Mouse (Mus musculus) limb, embryonic 15.5 days (tissue): Measurements from ENCODE around the gene Sh2d4b. TPM values are rescaled to one million over a fixed set of nuclear protein-coding genes. Genes with fewer than 3 reads are reported as not detected.

Experiments
- ATAC-seq: fragments of 200-750 bp; cut with Nextera tagmentation; 2 replicates; pipeline ENCODE4 v1.8.0; 2017; ENCODE audit warnings: low read depth, moderate TSS enrichment; ENCODE audit not compliant: insufficient number of reproducible peaks, low FRiP score, low TSS enrichment
- H3K27ac ChIP-seq: fragments of 300-500 bp; sonication (generic); 2 replicates; pipeline ENCODE4 v1.5.1; 2015; ENCODE audit warnings: moderate library complexity, mild to moderate bottlenecking, inconsistent platforms
- H3K27me3 ChIP-seq: fragments of 300-500 bp; sonication (generic); 2 replicates; pipeline ENCODE4 v1.6.1; 2015; ENCODE audit warnings: inconsistent platforms
- H3K36me3 ChIP-seq: fragments of 300-500 bp; sonication (generic); 2 replicates; pipeline ENCODE4 v1.6.1; 2015; ENCODE audit warnings: inconsistent platforms
- H3K4me1 ChIP-seq: fragments of 300-500 bp; sonication (generic); 2 replicates; pipeline ENCODE4 v1.6.1; 2015; ENCODE audit warnings: inconsistent platforms
- H3K4me2 ChIP-seq: fragments of 300-500 bp; sonication (generic); 2 replicates; pipeline ENCODE4 v1.6.1; 2015; ENCODE audit warnings: mild to moderate bottlenecking, inconsistent platforms
- H3K4me3 ChIP-seq: fragments of 300-500 bp; sonication (generic); 2 replicates; pipeline ENCODE4 v1.5.1; 2015; ENCODE audit warnings: mild to moderate bottlenecking, inconsistent platforms
- H3K9ac ChIP-seq: fragments of 300-500 bp; sonication (generic); 2 replicates; pipeline ENCODE4 v1.6.1; 2015; ENCODE audit warnings: inconsistent platforms
- H3K9me3 ChIP-seq: fragments of 300-500 bp; sonication (generic); 2 replicates; pipeline ENCODE4 v1.6.1; 2016; ENCODE audit warnings: inconsistent platforms
- WGBS: fragments of 180-500 bp; shearing (Covaris S2); methylation state at CpG from one replicate; pipeline ENCODE4 v1.1.7; 2015; 5-methylcytosine and 5-hydroxymethylcytosine counted together
- polyA plus RNA-seq: library from polyadenylated mRNA; unstranded; fragments of >200 nt; fragmentation: Nextera tagmentation; extraction: Ambion mirVana; gene quantifications from 2 replicates; pipeline ENCODE4 v1.2.1, GENCODE M21; 2015

Gene Sh2d4b
- polyA plus RNA-seq, 1 experiment from 2014 or later: 0.79 TPM

- no peak overlapping the region for H3K4me3 ChIP-seq
- H3K27ac ChIP-seq: no peak overlapping the region
- ATAC-seq: no peak
- WGBS: 35% methylated on average over 10 of the region's 10 CpGs
- no peaks in the 10 kb centered on the region for H3K27me3 ChIP-seq
- no peaks in the 10 kb centered on the region for H3K9me3 ChIP-seq
- H3K9ac ChIP-seq: no peak overlapping the region
- H3K4me1 ChIP-seq: peaks cover 13% of the 10 kb centered on the region
- H3K36me3 ChIP-seq: no peaks in the 10 kb centered on the region; the same call in 1 of the 2 replicates
- H3K4me2 ChIP-seq: no peak overlapping the region
Measured at GRCm38 (mm10) chr14:40924378-40925113, 31.5 kb upstream of the Sh2d4b start.

- Histone ChIP-seq H3K4me1 (peaks cover 13% of the 10 kb centered on the region), H3K27ac (no peak overlapping the region), H3K9ac (no peak overlapping the region), H3K4me2 (no peak overlapping the region), H3K27me3 (no peaks in the 10 kb centered on the region), H3K4me3 (no peak overlapping the region), H3K9me3 (no peaks in the 10 kb centered on the region), H3K36me3 (peaks cover 6% of the 10 kb centered on the region; the same call in 1 of the 2 replicates)
- no peak for ATAC-seq
- whole genome bisulfite sequencing: 91% methylated on average over 1 of the region's 1 CpGs
Measured at GRCm38 (mm10) chr14:40921241-40921640, 28.2 kb upstream of the Sh2d4b start.

- no peak for ATAC-seq
- H3K4me2 ChIP-seq: no peak overlapping the region
- peaks cover 15% of the 10 kb centered on the region; the same call in 1 of the 2 replicates for H3K36me3 ChIP-seq
- H3K27ac ChIP-seq: no peak overlapping the region
- no peaks in the 10 kb centered on the region for H3K27me3 ChIP-seq
- WGBS: 84% methylated on average over 7 of the region's 7 CpGs
- no peaks in the 10 kb centered on the region for H3K9me3 ChIP-seq
- peaks cover 13% of the 10 kb centered on the region for H3K4me1 ChIP-seq
- no peak overlapping the region for H3K9ac ChIP-seq
- no peak overlapping the region for H3K4me3 ChIP-seq
Measured at GRCm38 (mm10) chr14:40919521-40919920, 26.5 kb upstream of the Sh2d4b start.

GRCm38 (mm10) chr14:40918477-40918876 is 25.4 kb upstream of the Sh2d4b start:
- H3K9me3 ChIP-seq: no peaks in the 10 kb centered on the region
- H3K9ac ChIP-seq: no peak overlapping the region
- no peak overlapping the region for H3K27ac ChIP-seq
- no peaks in the 10 kb centered on the region for H3K27me3 ChIP-seq
- H3K4me1 ChIP-seq: peaks cover 8% of the 10 kb centered on the region; the same call in 1 of the 2 replicates
- 80% methylated on average over 5 of the region's 7 CpGs for WGBS
- no peak for ATAC-seq
- no peak overlapping the region for H3K4me3 ChIP-seq
- peaks cover 22% of the 10 kb centered on the region for H3K36me3 ChIP-seq
- H3K4me2 ChIP-seq: no peak overlapping the region

- no peak overlapping the region for H3K9ac ChIP-seq
- 0% methylated on average over 1 of the region's 1 CpGs for WGBS
Measured at GRCm38 (mm10) chr14:40917632-40918031, 24.6 kb upstream of the Sh2d4b start.

GRCm38 (mm10) chr14:40916667-40917066 is 23.6 kb upstream of the Sh2d4b start:
- Histone ChIP-seq H3K27me3 (no peaks in the 10 kb centered on the region), H3K27ac (no peak overlapping the region), H3K9me3 (no peaks in the 10 kb centered on the region), H3K9ac (no peak overlapping the region), H3K4me3 (no peak overlapping the region), H3K36me3 (peaks cover 34% of the 10 kb centered on the region), H3K4me2 (no peak overlapping the region), H3K4me1 (peaks cover 8% of the 10 kb centered on the region; the same call in 1 of the 2 replicates)
- ATAC-seq: no peak
- 91% methylated on average over 15 of the region's 15 CpGs for WGBS

More at GRCm38 (mm10) chr14:40917632-40918031, 24.6 kb upstream of the Sh2d4b start:
- Histone ChIP-seq H3K4me1 (peaks cover 8% of the 10 kb centered on the region; the same call in 1 of the 2 replicates), H3K36me3 (peaks cover 30% of the 10 kb centered on the region), H3K4me3 (no peak overlapping the region), H3K9me3 (no peaks in the 10 kb centered on the region), H3K27ac (no peak overlapping the region), H3K27me3 (no peaks in the 10 kb centered on the region), H3K4me2 (no peak overlapping the region)
- no peak for ATAC-seq

GRCm38 (mm10) chr14:40915838-40916237 is 22.8 kb upstream of the Sh2d4b start:
- peaks cover 42% of the 10 kb centered on the region for H3K36me3 ChIP-seq

GRCm38 (mm10) chr14:40914701-40915100 is 21.6 kb upstream of the Sh2d4b start:
- H3K4me2 ChIP-seq: no peak overlapping the region
- peaks cover 8% of the 10 kb centered on the region; the same call in 1 of the 2 replicates for H3K4me1 ChIP-seq
- ATAC-seq: no peak
- no peak overlapping the region for H3K9ac ChIP-seq
- no peak overlapping the region for H3K4me3 ChIP-seq
- peaks cover 54% of the 10 kb centered on the region for H3K36me3 ChIP-seq
- H3K27ac ChIP-seq: peak overlapping the region; percentile 38; the same call in 1 of the 2 replicates
- no peaks in the 10 kb centered on the region for H3K9me3 ChIP-seq
- H3K27me3 ChIP-seq: no peaks in the 10 kb centered on the region
- WGBS: 52% methylated on average over 3 of the region's 3 CpGs

More at GRCm38 (mm10) chr14:40915838-40916237, 22.8 kb upstream of the Sh2d4b start:
- H3K27me3 ChIP-seq: no peaks in the 10 kb centered on the region
- no peak overlapping the region for H3K4me2 ChIP-seq
- 89% methylated on average over 8 of the region's 8 CpGs for WGBS
- no peaks in the 10 kb centered on the region for H3K9me3 ChIP-seq
- H3K4me1 ChIP-seq: peaks cover 8% of the 10 kb centered on the region; the same call in 1 of the 2 replicates
- ATAC-seq: no peak
- no peak overlapping the region for H3K27ac ChIP-seq
- no peak overlapping the region for H3K9ac ChIP-seq
- no peak overlapping the region for H3K4me3 ChIP-seq

- Histone ChIP-seq H3K27ac (no peak overlapping the region; the same call in 1 of the 2 replicates), H3K9me3 (no peaks in the 10 kb centered on the region), H3K27me3 (no peaks in the 10 kb centered on the region), H3K4me1 (peaks cover 8% of the 10 kb centered on the region; the same call in 1 of the 2 replicates), H3K4me3 (no peak overlapping the region), H3K9ac (no peak overlapping the region), H3K4me2 (no peak overlapping the region), H3K36me3 (peaks cover 64% of the 10 kb centered on the region)
- 56% methylated on average over 6 of the region's 6 CpGs for WGBS
- ATAC-seq: no peak
Measured at GRCm38 (mm10) chr14:40913709-40914108, 20.6 kb upstream of the Sh2d4b start.

GRCm38 (mm10) chr14:40911529-40911928 is 18.5 kb upstream of the Sh2d4b start:
- H3K9me3 ChIP-seq: no peaks in the 10 kb centered on the region
- no peak overlapping the region for H3K4me3 ChIP-seq
- H3K4me2 ChIP-seq: no peak overlapping the region
- H3K27ac ChIP-seq: no peak overlapping the region
- no peaks in the 10 kb centered on the region for H3K27me3 ChIP-seq
- H3K4me1 ChIP-seq: peaks cover 3% of the 10 kb centered on the region; the same call in 1 of the 2 replicates
- no peak for ATAC-seq
- peaks cover 79% of the 10 kb centered on the region for H3K36me3 ChIP-seq
- no peak overlapping the region for H3K9ac ChIP-seq

- Histone ChIP-seq H3K4me2 (no peak overlapping the region), H3K36me3 (peaks cover 74% of the 10 kb centered on the region), H3K4me1 (no peaks in the 10 kb centered on the region; the same call in 1 of the 2 replicates), H3K27ac (no peak overlapping the region), H3K4me3 (no peak overlapping the region), H3K9ac (no peak overlapping the region), H3K9me3 (no peaks in the 10 kb centered on the region), H3K27me3 (no peaks in the 10 kb centered on the region)
- 88% methylated on average over 9 of the region's 9 CpGs for WGBS
- ATAC-seq: no peak
Measured at GRCm38 (mm10) chr14:40908763-40909162, 15.7 kb upstream of the Sh2d4b start.

GRCm38 (mm10) chr14:40906770-40907169 is 13.7 kb upstream of the Sh2d4b start:
- Histone ChIP-seq H3K9ac (no peak overlapping the region), H3K36me3 (peaks cover 61% of the 10 kb centered on the region), H3K27ac (no peak overlapping the region), H3K9me3 (no peaks in the 10 kb centered on the region), H3K4me3 (no peak overlapping the region), H3K27me3 (no peaks in the 10 kb centered on the region), H3K4me1 (no peaks in the 10 kb centered on the region), H3K4me2 (no peak overlapping the region)
- WGBS: 82% methylated on average over 9 of the region's 9 CpGs
- ATAC-seq: no peak
